Mouse (Mus musculus): ENCODE data around the gene Vps33b. TPM values are rescaled to one million over a fixed set of nuclear protein-coding genes. Genes with fewer than 3 reads are reported as not detected.

The Vps33b gene
- polyA plus RNA-seq, 1 experiment, result 30.9 TPM

DNA sequence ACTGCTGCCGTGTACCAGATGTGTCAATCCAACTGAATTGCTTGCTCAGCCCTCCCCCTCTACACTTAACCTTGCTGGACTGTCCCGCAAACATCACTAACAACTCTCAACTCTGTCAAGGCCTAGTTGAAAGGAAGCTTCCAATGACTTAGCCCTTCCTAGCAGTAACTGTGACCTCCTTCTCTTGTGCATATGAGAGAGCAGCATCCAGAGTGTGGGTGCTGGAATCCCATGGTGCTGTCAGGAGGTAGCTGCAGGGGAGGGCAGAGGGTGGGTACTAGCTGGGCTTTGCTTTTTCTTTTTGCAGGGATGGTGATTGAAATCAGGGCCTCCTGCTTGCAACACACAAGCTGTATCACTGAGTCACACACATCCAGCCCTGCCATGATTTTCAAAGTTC is 4.0 kb downstream of the Vps33b start:
- Histone ChIP-seq H3K4me3 (replicated peaks; ENCODE audit: insufficient read depth, low read depth, low read length) (no peak overlapping the region), H3K27ac (ENCODE audit: insufficient read depth, low read length) (no peak overlapping the region), H3K4me1 (ENCODE audit: control insufficient read depth, insufficient read depth, low read length) (peaks cover 6% of the 10 kb centered on the region; the same call in 1 of the 2 replicates), H3K27me3 (ENCODE audit: control insufficient read depth, insufficient read depth, low read length) (no peaks in the 10 kb centered on the region)
- no peak for DNase-seq
- 91% methylated on average over 2 of the region's 2 CpGs for WGBS
- TF ChIP-seq POLR2A (IDR thresholded peaks at IDR 0.05; ENCODE audit: borderline replicate concordance, insufficient read depth, low read length), result no peak
- no peak for TF ChIP-seq CTCF (IDR thresholded peaks at IDR 0.05; ENCODE audit: borderline replicate concordance, insufficient read depth, low read depth, low read length)

DNA sequence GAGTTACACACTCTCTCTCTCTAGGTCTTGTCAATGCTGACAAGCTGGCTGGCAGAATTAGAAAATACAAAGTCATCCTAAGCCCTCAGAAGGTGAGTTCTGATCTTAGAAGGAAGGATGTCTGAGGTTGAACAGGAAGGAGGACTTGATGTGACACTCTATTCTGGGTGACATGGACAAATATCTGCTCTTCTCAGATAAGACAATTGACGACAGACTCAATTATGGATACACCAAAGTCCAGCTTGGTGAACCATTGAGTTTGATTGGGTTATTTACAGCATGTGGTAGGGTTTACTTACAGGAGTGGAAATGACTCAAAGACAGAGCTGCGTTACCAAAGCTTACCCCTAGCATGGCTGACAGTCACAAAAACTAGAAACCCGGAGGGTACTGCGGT is 6.9 kb downstream of the Vps33b start:
- WGBS, result 97% methylated on average over 4 of the region's 4 CpGs
- no peaks in the 10 kb centered on the region for H3K27me3 ChIP-seq (ENCODE audit: control insufficient read depth, insufficient read depth, low read length)
- H3K27ac ChIP-seq (ENCODE audit: insufficient read depth, low read length), result no peak overlapping the region
- TF ChIP-seq POLR2A (IDR thresholded peaks at IDR 0.05; ENCODE audit: borderline replicate concordance, insufficient read depth, low read length), result no peak
- TF ChIP-seq CTCF (IDR thresholded peaks at IDR 0.05; ENCODE audit: borderline replicate concordance, insufficient read depth, low read depth, low read length), result no peak
- H3K4me1 ChIP-seq (ENCODE audit: control insufficient read depth, insufficient read depth, low read length), result no peaks in the 10 kb centered on the region
- no peak for DNase-seq
- no peak overlapping the region for H3K4me3 ChIP-seq (replicated peaks; ENCODE audit: insufficient read depth, low read depth, low read length)

DNA sequence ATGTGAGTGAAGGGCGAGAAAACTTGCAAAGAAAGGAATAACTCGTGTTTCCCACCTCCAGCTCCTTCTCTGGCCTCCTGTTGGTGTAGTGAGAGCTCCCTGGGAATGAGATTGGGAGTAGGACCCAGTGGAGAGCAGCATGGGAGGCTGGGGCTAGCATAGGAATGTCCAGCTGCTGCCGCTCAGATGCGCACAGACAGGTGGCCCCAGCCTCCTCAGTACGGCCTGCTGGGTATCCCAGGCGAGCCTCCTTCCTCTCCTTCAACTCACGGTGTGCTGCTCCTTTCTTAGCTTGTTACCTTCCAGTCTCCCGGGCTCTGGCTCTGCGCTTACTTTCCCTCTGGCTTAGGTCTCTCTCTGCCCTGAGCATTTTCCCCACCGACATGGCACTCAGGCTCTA is 10.6 kb downstream of the Vps33b start:
- no peak for DNase-seq
- WGBS, result 85% methylated on average over 10 of the region's 10 CpGs
- Histone ChIP-seq H3K27ac (ENCODE audit: insufficient read depth, low read length) (no peak overlapping the region), H3K4me3 (replicated peaks; ENCODE audit: insufficient read depth, low read depth, low read length) (no peak overlapping the region), H3K4me1 (ENCODE audit: control insufficient read depth, insufficient read depth, low read length) (no peaks in the 10 kb centered on the region), H3K27me3 (ENCODE audit: control insufficient read depth, insufficient read depth, low read length) (no peaks in the 10 kb centered on the region)
- TF ChIP-seq POLR2A (IDR thresholded peaks at IDR 0.05; ENCODE audit: borderline replicate concordance, insufficient read depth, low read length), result no peak
- TF ChIP-seq CTCF (IDR thresholded peaks at IDR 0.05; ENCODE audit: borderline replicate concordance, insufficient read depth, low read depth, low read length), result no peak

DNA sequence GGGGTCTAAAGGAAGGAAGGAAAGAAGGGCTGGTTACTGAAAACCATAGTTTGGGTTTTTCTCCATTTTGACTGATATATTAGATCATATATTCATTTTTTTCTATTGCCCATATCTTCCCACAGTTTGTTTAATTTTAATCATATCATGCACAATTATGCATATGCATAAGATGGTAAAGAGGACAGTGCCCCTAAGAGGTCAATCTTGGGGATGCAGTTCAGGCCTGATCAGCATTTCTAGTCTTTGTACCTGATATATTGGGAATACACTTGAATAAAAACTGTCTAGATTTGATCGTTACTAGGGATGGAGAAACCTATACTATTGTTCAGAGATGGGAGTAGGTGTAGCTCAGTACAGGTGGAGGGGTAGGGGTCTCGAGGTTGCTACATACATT is 11.5 kb downstream of the Vps33b start:
- Histone ChIP-seq H3K4me1 (ENCODE audit: control insufficient read depth, insufficient read depth, low read length) (no peaks in the 10 kb centered on the region), H3K27ac (ENCODE audit: insufficient read depth, low read length) (no peak overlapping the region), H3K27me3 (ENCODE audit: control insufficient read depth, insufficient read depth, low read length) (no peaks in the 10 kb centered on the region), H3K4me3 (replicated peaks; ENCODE audit: insufficient read depth, low read depth, low read length) (no peak overlapping the region)
- TF ChIP-seq CTCF (IDR thresholded peaks at IDR 0.05; ENCODE audit: borderline replicate concordance, insufficient read depth, low read depth, low read length) (no peak), POLR2A (IDR thresholded peaks at IDR 0.05; ENCODE audit: borderline replicate concordance, insufficient read depth, low read length) (no peak)
- WGBS, result 88% methylated on average over 2 of the region's 2 CpGs
- DNase-seq, result no peak

DNA sequence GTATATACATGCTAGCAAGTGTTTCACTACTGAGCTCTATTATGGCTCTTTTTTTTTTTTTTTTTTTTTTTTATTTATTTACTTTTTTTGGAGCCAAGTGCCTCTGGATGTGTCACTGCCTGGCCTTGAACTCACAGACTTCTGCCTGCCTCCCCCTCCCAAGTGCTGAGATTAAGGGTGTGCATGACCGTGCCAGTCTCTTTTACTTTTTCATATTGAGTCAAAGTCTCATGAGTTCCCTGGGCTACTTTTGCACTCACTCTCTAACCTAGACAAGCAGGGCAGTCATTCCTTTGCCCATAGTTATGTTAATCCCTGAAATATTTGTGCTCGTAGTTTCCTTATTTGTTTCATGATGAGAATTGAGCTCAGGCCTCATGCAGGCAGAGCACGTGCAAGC is 12.2 kb downstream of the Vps33b start:
- Histone ChIP-seq H3K4me3 (replicated peaks; ENCODE audit: insufficient read depth, low read depth, low read length) (no peak overlapping the region), H3K27me3 (ENCODE audit: control insufficient read depth, insufficient read depth, low read length) (no peaks in the 10 kb centered on the region), H3K4me1 (ENCODE audit: control insufficient read depth, insufficient read depth, low read length) (no peaks in the 10 kb centered on the region), H3K27ac (ENCODE audit: insufficient read depth, low read length) (no peak overlapping the region)
- no peak for TF ChIP-seq CTCF (IDR thresholded peaks at IDR 0.05; ENCODE audit: borderline replicate concordance, insufficient read depth, low read depth, low read length)
- TF ChIP-seq POLR2A (IDR thresholded peaks at IDR 0.05; ENCODE audit: borderline replicate concordance, insufficient read depth, low read length), result no peak
- no peak for DNase-seq
- 86% methylated on average over 3 of the region's 3 CpGs for WGBS

DNA sequence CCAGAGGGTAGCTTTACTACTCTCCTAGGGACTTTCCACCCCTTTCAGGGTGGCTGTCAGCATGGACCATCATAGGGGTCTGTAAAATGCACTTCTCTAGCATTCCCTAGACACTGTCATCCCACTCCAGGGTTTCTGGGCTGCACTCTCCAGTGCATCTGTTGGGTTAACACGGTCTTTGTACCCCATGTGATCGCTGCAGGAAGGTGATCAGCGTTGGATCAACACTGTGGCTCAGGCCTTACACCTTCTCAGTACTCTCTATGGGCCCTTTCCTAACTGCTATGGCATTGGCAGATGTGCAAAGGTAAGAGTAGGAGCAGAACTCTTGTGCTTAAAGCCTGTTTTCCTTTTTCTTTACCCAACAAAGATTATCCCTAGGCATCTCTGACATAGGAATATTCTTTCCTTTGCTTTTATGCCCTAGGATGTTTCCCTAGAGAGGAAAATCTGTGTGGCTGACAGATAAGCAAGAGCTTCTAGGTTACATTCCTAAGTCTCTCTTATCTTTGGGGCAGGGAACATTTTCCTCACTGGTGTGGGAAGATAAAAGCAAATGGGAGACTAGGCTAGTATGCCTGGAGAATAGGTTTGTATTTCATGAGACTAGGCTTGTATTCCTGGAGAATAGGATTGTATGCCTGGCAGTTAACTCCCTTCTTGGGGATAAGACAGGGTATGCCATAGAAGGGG is 13.9 kb downstream of the Vps33b start:
- no peak for DNase-seq
- Histone ChIP-seq H3K4me3 (replicated peaks; ENCODE audit: insufficient read depth, low read depth, low read length) (no peak overlapping the region), H3K27ac (ENCODE audit: insufficient read depth, low read length) (no peak overlapping the region), H3K27me3 (ENCODE audit: control insufficient read depth, insufficient read depth, low read length) (no peaks in the 10 kb centered on the region), H3K4me1 (ENCODE audit: control insufficient read depth, insufficient read depth, low read length) (no peaks in the 10 kb centered on the region)
- 81% methylated on average over 3 of the region's 3 CpGs for WGBS
- TF ChIP-seq CTCF (IDR thresholded peaks at IDR 0.05; ENCODE audit: borderline replicate concordance, insufficient read depth, low read depth, low read length) (no peak), POLR2A (IDR thresholded peaks at IDR 0.05; ENCODE audit: borderline replicate concordance, insufficient read depth, low read length) (no peak)

DNA sequence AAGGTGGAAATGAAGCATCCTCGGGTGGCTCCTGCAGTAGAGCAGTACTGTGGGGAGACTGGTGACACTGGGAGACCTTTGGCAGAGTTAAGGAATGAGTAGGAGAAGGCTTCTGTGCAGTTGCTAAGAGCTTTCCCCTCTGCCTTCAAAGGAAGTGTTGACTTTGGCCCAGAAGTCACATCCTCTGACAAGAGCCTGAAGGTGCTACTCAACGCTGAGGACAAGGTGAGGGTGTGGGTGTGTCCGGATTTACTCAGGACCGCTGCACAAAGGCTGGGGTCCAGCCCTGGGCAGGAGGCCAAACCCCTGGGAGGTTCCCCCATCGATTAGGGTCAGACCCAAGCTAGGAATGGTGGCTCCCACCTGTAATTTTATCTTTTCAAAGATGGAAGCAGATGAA is 14.9 kb downstream of the Vps33b start:
- Histone ChIP-seq H3K27ac (ENCODE audit: insufficient read depth, low read length) (no peak overlapping the region), H3K4me1 (ENCODE audit: control insufficient read depth, insufficient read depth, low read length) (no peaks in the 10 kb centered on the region), H3K4me3 (replicated peaks; ENCODE audit: insufficient read depth, low read depth, low read length) (no peak overlapping the region), H3K27me3 (ENCODE audit: control insufficient read depth, insufficient read depth, low read length) (no peaks in the 10 kb centered on the region)
- 83% methylated on average over 5 of the region's 5 CpGs for WGBS
- no peak for TF ChIP-seq POLR2A (IDR thresholded peaks at IDR 0.05; ENCODE audit: borderline replicate concordance, insufficient read depth, low read length)
- no peak for TF ChIP-seq CTCF (IDR thresholded peaks at IDR 0.05; ENCODE audit: borderline replicate concordance, insufficient read depth, low read depth, low read length)
- no peak for DNase-seq

DNA sequence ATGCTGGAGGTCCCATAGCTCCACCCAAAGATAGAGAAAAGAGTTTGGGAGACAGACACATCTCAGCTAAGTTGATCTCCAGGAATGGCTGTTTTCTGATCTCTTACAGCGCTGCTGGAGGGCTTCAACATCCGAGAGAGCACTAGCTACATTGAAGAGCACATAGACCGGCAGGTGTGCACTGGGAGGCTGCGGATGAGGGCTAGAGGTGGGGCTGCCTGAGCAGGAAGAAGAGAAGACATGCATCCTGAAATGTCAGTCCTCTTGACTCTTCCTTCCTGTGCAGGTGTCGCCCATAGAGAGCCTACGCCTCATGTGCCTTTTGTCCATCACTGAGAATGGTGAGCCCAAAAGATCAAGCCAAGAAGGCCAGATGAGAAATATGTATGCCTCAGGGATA is 16.3 kb downstream of the Vps33b start:
- H3K27me3 ChIP-seq (ENCODE audit: control insufficient read depth, insufficient read depth, low read length), result no peaks in the 10 kb centered on the region
- no peaks in the 10 kb centered on the region for H3K4me1 ChIP-seq (ENCODE audit: control insufficient read depth, insufficient read depth, low read length)
- 97% methylated on average over 6 of the region's 6 CpGs for WGBS
- no peak overlapping the region for H3K27ac ChIP-seq (ENCODE audit: insufficient read depth, low read length)
- H3K4me3 ChIP-seq (replicated peaks; ENCODE audit: insufficient read depth, low read depth, low read length), result no peak overlapping the region
- DNase-seq, result no peak
- TF ChIP-seq POLR2A (IDR thresholded peaks at IDR 0.05; ENCODE audit: borderline replicate concordance, insufficient read depth, low read length) (no peak), CTCF (IDR thresholded peaks at IDR 0.05; ENCODE audit: borderline replicate concordance, insufficient read depth, low read depth, low read length) (no peak)

Data from cerebellum, adult 2 months (tissue).